ENCODE assay signal across 10 mouse cellular contexts in genomic region chr16:60605061-60605831, GRCm38 (mm10). TPM values are rescaled to one million over a fixed set of nuclear protein-coding genes. Genes with fewer than 3 reads are reported as not detected.
DNase-seq lines count a peak whose midpoint lies in the region; ATAC-seq and TF ChIP-seq lines count a peak whose summit lies in the region.
"Had no signal": no experiment of that assay in that cellular context is flagged by ENCODE, and none has a peak within 500 bp of the region (broad histone marks: within the 10 kb centered on the region; RNA-seq: fewer than 3 reads in every experiment).

Gene Epha6 (minus strand): TSS chr16:60605531.

- intact Hi-C loops in gastrocnemius, postnatal 14 days (cut with DNase I; ENCODE audit: low total_unique reads): no loop called here
- intact Hi-C loops in gastrocnemius, adult 2 months (cut with DNase I): no loop called here

- H3K9ac ChIP-seq in forebrain, embryonic 16.5 days (replicated peaks; ENCODE audit: low read depth, low read length): peak within 1 kb of the TSS; percentile 53
- peak within 1 kb of the TSS; percentile 26; the same call in 1 of the 2 replicates for H3K9ac ChIP-seq in neural tube, embryonic 11.5 days (ENCODE audit: low read length)

- peak within 1 kb of the TSS; percentile 99 for H3K4me2 ChIP-seq in forebrain, embryonic 16.5 days (ENCODE audit: low read length)
- H3K4me2 ChIP-seq in neural tube, embryonic 11.5 days (ENCODE audit: low read depth): peak within 1 kb of the TSS; percentile 93

- H3K4me3 ChIP-seq in gastrocnemius, adult 2 months: no peak within 1 kb of the TSS; the same call in 1 of the 2 replicates
- H3K4me3 ChIP-seq in forebrain, embryonic 16.5 days (replicated peaks; ENCODE audit: low read length): peak within 1 kb of the TSS; percentile 65
- peak within 1 kb of the TSS; percentile 45 for H3K4me3 ChIP-seq in neural tube, embryonic 11.5 days (ENCODE audit: low read depth, low read length)

- H3K4me1 ChIP-seq in forebrain, embryonic 16.5 days (replicated peaks; ENCODE audit: control insufficient read depth, insufficient read depth, low read length): peaks cover 16% of the 10 kb centered on the region
- no peaks in the 10 kb centered on the region for H3K4me1 ChIP-seq in neural tube, embryonic 11.5 days (ENCODE audit: control insufficient read depth, insufficient read depth, low read length)

- no peaks in the 10 kb centered on the region for H3K36me3 ChIP-seq in forebrain, embryonic 16.5 days (ENCODE audit: control insufficient read depth, insufficient read depth)
- H3K36me3 ChIP-seq in neural tube, embryonic 11.5 days (ENCODE audit: control insufficient read depth, insufficient read depth, low read length): no peaks in the 10 kb centered on the region

- no peak within 1 kb of the TSS for H3K27ac ChIP-seq in gastrocnemius, adult 2 months
- no peak within 1 kb of the TSS for H3K27ac ChIP-seq in forebrain, embryonic 16.5 days (ENCODE audit: low read length)
- no peak within 1 kb of the TSS for H3K27ac ChIP-seq in neural tube, embryonic 11.5 days (ENCODE audit: low read depth, low read length)

- no peaks in the 10 kb centered on the region for H3K27me3 ChIP-seq in forebrain, embryonic 16.5 days (replicated peaks; ENCODE audit: control insufficient read depth, insufficient read depth, low read length)
- H3K27me3 ChIP-seq in neural tube, embryonic 11.5 days (ENCODE audit: control insufficient read depth, insufficient read depth, low read length): peaks cover 12% of the 10 kb centered on the region

- TF ChIP-seq CTCF in gastrocnemius, adult 2 months (IDR thresholded peaks at IDR 0.05): no peak

- ATAC-seq in forebrain, embryonic 16.5 days: peak; percentile 75
- ATAC-seq in neural tube, embryonic 11.5 days (ENCODE audit: insufficient read depth, low FRiP score, low TSS enrichment): peak; percentile 72
- ATAC-seq in megakaryocyte progenitor cell, adult 5-6 weeks (replicated peaks; ENCODE audit: poor library complexity): no peak

- WGBS in forebrain, embryonic 16.5 days: 0% methylated on average over 43 of the region's 45 CpGs
- WGBS in neural tube, embryonic 11.5 days: under 1% methylated on average over 39 of the region's 45 CpGs

- H3K9me3 ChIP-seq in forebrain, embryonic 16.5 days (ENCODE audit: control insufficient read depth, low read length): no peaks in the 10 kb centered on the region
- no peaks in the 10 kb centered on the region for H3K9me3 ChIP-seq in neural tube, embryonic 11.5 days (ENCODE audit: control insufficient read depth, low read length)

- peak; percentile 2 for DNase-seq in gastrocnemius, postnatal 14 days
- no peak for DNase-seq in gastrocnemius, adult 2 months
- peak; percentile 77 for DNase-seq in brain, adult 2 months (ENCODE audit: low read depth, low spot score)
- peak; percentile 36 for DNase-seq in left cerebral cortex, adult 11 months (ENCODE audit: low spot score)
- DNase-seq in neural tube, embryonic 11.5 days (ENCODE audit: low spot score): peak; percentile 72
- no peak for DNase-seq in adrenal gland, adult 18-20 months (ENCODE audit: low spot score in 2 of 2)

RNA-seq across cellular contexts. Expression of gene Epha6, which starts in this region (rescaled TPM):
- total RNA-seq in gastrocnemius, postnatal 14 days (2021): under 1 TPM; 0.04 to 0.12 TPM
- total RNA-seq in gastrocnemius, adult 2 months (2021): not detected
- 3.5 and 5.5 TPM in 2 replicates for polyA plus RNA-seq in forebrain, embryonic 16.5 days (2015; fragmentation: Nextera tagmentation; extraction: Ambion mirVana)
- polyA plus RNA-seq in neural tube, embryonic 11.5 days (2014; fragmentation: Nextera tagmentation; extraction: Ambion mirVana): 0.66 and 1.2 TPM in 2 replicates
- total RNA-seq in adrenal gland, adult 18-20 months (2021): not detected
- total RNA-seq in megakaryocyte progenitor cell, adult 5-6 weeks (2015): not detected in 2 replicates
- not detected in 2 replicates for total RNA-seq in megakaryocyte progenitor cell, adult 5-6 weeks (2017)
- polyA plus RNA-seq: C2C12; gonadal fat pad, adult 2 months had no signal

Comparison
In these comparisons a context has a peak if more than half of its experiments do, and no peak if none do; other contexts are left out.
1. Peak in DNase-seq in gastrocnemius, postnatal 14 days; RNA of the gene not detected or under 1 TPM.
2. DNase-seq: peak in brain, adult 2 months (single experiment), left cerebral cortex, adult 11 months (single experiment) and neural tube, embryonic 11.5 days (single experiment); none in gastrocnemius, adult 2 months (single experiment) and adrenal gland, adult 18-20 months (0 of 2).